Mouse (Mus musculus) embryonic facial prominence, embryonic 13.5 days (tissue): ENCODE measurements around the gene Btaf1. TPM values are rescaled to one million over a fixed set of nuclear protein-coding genes. Genes with fewer than 3 reads are reported as not detected.
A peak's percentile ranks its signal among the peaks of the same experiment; 100 is the strongest.

ENCODE experiments used
- ATAC-seq: fragments of 200-750 bp; cut with Nextera tagmentation; 2 replicates; pipeline ENCODE4 v1.8.0; 2017; ENCODE audit warnings: low read depth; ENCODE audit not compliant: insufficient number of reproducible peaks, insufficient read depth, low FRiP score, low TSS enrichment
- H3K27ac ChIP-seq: fragments of 300-500 bp; sonication (generic); 2 replicates; pipeline ENCODE4 v1.5.1; 2015; ENCODE audit warnings: moderate library complexity, mild to moderate bottlenecking, inconsistent platforms
- H3K27me3 ChIP-seq: fragments of 300-500 bp; sonication (generic); 2 replicates; pipeline ENCODE4 v1.6.1; 2015; ENCODE audit warnings: mild to moderate bottlenecking, inconsistent platforms
- H3K36me3 ChIP-seq: fragments of 300-500 bp; sonication (generic); 2 replicates; pipeline ENCODE4 v1.6.1; 2015; ENCODE audit warnings: mild to moderate bottlenecking, inconsistent platforms
- H3K4me1 ChIP-seq: fragments of 300-500 bp; sonication (generic); 2 replicates; pipeline ENCODE4 v1.6.1; 2015; ENCODE audit warnings: inconsistent platforms
- H3K4me2 ChIP-seq: fragments of 300-500 bp; sonication (generic); 2 replicates; pipeline ENCODE4 v1.6.1; 2015; ENCODE audit warnings: moderate library complexity, mild to moderate bottlenecking, inconsistent platforms
- H3K4me3 ChIP-seq: fragments of 300-500 bp; sonication (generic); 2 replicates; pipeline ENCODE4 v1.5.1; 2015; ENCODE audit warnings: mild to moderate bottlenecking, inconsistent platforms
- H3K9ac ChIP-seq: fragments of 300-500 bp; sonication (generic); 2 replicates; pipeline ENCODE4 v1.6.1; 2015; ENCODE audit warnings: mild to moderate bottlenecking, inconsistent platforms
- H3K9me3 ChIP-seq: fragments of 300-500 bp; sonication (generic); 2 replicates; pipeline ENCODE4 v1.6.1; 2016; ENCODE audit warnings: inconsistent platforms
- WGBS: fragments of 180-500 bp; shearing (Covaris S2); methylation state at CpG from one replicate; pipeline ENCODE4 v1.1.7; 2015; ENCODE audit warnings: mixed read lengths; 5-methylcytosine and 5-hydroxymethylcytosine counted together
- polyA plus RNA-seq: library from polyadenylated mRNA; unstranded; fragments of >200 nt; fragmentation: Nextera tagmentation; extraction: Ambion mirVana; gene quantifications from 2 replicates; pipeline ENCODE4 v1.2.1, GENCODE M21; 2015

Gene Btaf1
- polyA plus RNA-seq, 1 experiment from 2014 or later = 10.6 TPM

GRCm38 (mm10) chr19:37009878-37010281 lies 84.0 kb downstream of the Btaf1 start:
- Histone ChIP-seq H3K27ac (no peak overlapping the region), H3K4me1 (no peaks in the 10 kb centered on the region), H3K4me2 (no peak overlapping the region), H3K4me3 (no peak overlapping the region), H3K27me3 (no peaks in the 10 kb centered on the region), H3K36me3 (peaks cover 92% of the 10 kb centered on the region), H3K9me3 (no peaks in the 10 kb centered on the region), H3K9ac (no peak overlapping the region)
- ATAC-seq = no peak
- 90% methylated on average over 3 of the region's 3 CpGs for WGBS

DNA sequence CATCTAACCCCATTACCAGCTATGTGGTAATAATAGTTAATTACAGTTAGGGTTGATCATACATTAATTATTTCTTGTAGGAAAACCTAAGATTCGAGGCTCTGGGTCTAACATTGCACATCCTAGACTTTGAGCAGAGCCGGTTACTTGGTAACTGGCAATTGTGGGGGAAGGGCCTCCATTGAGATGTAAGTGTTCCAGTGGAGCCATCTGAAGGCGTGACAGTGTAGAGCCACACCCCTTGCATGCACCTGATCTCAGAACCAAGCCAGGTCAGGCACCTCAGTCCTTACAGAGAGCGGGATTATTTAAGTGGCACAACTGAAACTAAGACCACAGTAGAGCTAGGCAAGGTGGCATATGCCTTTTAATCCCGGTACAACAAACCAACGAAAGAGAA lies 87.6 kb downstream of the Btaf1 start:
- 0 out of 2 replicates have a peak, but pooled peaks cover 4% of the 10 kb centered on the region for H3K4me1 ChIP-seq

DNA sequence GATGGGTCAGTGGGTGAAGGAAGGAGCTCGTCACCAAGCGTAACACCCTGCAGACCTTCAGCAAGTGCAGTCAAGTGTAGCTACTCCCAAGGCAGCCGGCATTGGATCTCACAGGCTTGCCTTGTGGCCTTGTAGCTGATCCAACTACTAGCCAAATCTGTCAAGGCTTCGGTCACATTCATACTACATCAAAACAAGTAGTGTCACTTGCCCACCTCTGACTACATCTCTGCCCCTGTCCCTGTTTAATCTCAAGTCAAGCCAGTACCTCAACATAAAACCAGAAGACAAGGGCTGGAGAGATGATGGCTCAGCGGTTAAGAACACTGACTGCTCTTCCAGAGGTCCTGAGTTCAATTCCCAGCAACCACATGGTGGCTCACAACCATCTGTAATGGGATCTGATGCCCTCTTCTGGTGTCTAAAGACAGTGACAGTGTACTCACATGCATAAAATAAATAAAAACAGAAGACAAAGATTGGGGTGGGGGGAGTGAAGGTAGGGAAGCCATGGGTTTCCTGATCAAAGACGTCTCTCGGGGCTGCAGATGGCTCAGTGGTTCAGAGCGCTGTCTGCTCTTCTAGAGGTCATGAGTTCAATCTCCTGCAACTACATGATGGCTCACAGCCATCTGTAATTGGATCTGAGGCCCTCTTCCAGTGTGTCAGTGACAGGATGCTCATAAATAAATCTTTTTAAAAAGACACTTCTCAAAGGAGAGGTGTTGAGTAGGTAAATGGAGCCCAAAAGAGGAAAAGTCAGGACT lies 88.5 kb downstream of the Btaf1 start:
- H3K27me3 ChIP-seq = no peaks in the 10 kb centered on the region
- no peak overlapping the region for H3K4me2 ChIP-seq
- 0 out of 2 replicates have a peak, but pooled peaks cover 10% of the 10 kb centered on the region for H3K4me1 ChIP-seq
- H3K9ac ChIP-seq = no peak overlapping the region
- no peak overlapping the region for H3K4me3 ChIP-seq
- ATAC-seq = no peak
- 0 out of 2 replicates have a peak, but pooled peaks cover 6% of the 10 kb centered on the region for H3K9me3 ChIP-seq
- H3K36me3 ChIP-seq = peaks cover 56% of the 10 kb centered on the region
- no peak overlapping the region for H3K27ac ChIP-seq
- WGBS = 90% methylated on average over 8 of the region's 8 CpGs

More for the DNA sequence above, 87.6 kb downstream of the Btaf1 start:
- 0 out of 2 replicates have a peak, but pooled peaks cover 6% of the 10 kb centered on the region for H3K9me3 ChIP-seq
- H3K36me3 ChIP-seq = peaks cover 62% of the 10 kb centered on the region
- 94% methylated on average over 6 of the region's 6 CpGs for WGBS
- H3K9ac ChIP-seq = no peak overlapping the region
- no peak overlapping the region for H3K4me2 ChIP-seq
- H3K27me3 ChIP-seq = no peaks in the 10 kb centered on the region
- no peak for ATAC-seq
- no peak overlapping the region for H3K4me3 ChIP-seq
- H3K27ac ChIP-seq = no peak overlapping the region

DNA sequence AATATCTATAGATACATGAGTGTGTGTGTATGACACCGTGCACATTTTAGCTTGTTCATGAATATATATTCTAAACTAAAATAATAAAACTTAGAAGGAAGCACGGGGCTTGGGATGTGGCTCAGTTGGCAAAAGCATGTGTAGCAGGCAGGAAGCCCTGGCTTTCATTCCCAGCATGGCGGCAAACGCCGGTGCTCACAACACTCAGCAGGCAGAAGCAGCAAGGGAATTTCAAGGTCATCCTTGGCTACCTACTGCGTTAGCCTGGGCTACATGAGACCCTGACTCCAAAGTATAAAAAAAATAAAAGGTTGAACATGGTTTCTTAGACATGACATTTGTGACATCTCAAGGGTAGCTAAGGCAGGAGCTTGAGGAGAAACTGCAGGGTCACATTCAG lies 91.0 kb downstream of the Btaf1 start:
- Histone ChIP-seq H3K36me3 (peaks cover 32% of the 10 kb centered on the region), H3K27me3 (no peaks in the 10 kb centered on the region), H3K27ac (no peak overlapping the region), H3K4me2 (no peak overlapping the region), H3K9ac (no peak overlapping the region), H3K4me3 (no peak overlapping the region), H3K4me1 (0 out of 2 replicates have a peak, but pooled peaks cover 10% of the 10 kb centered on the region), H3K9me3 (0 out of 2 replicates have a peak, but pooled peaks cover 6% of the 10 kb centered on the region)
- ATAC-seq = no peak
- 91% methylated on average over 6 of the region's 6 CpGs for WGBS

DNA sequence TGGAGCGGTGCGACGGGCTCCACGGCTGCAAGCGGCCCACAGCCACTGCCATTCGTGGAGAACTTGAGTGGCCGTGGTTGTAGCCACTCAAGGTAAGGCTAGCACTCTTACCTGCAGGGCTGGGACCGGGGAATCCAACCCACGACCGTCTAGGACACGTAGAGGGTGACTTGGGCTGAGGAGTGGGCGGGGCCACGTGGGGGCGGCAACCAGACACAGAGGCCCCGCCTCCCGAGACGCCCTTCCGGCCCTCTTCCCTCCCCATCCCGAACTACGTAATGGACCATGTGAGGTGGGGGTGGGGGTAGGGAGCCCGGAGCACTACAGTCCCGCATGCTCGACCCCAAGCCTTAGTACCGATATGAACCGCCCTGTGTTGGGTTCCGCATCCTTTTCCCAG lies 92.5 kb downstream of the Btaf1 start:
- Histone ChIP-seq H3K4me1 (peaks cover 10% of the 10 kb centered on the region; the same call in 1 of the 2 replicates), H3K27ac (no peak overlapping the region), H3K36me3 (peaks cover 17% of the 10 kb centered on the region), H3K9ac (peak overlapping the region; percentile 54; the same call in 1 of the 2 replicates), H3K9me3 (0 out of 2 replicates have a peak, but pooled peaks cover 6% of the 10 kb centered on the region), H3K4me2 (peak overlapping the region; percentile 60), H3K4me3 (peak overlapping the region; percentile 46), H3K27me3 (no peaks in the 10 kb centered on the region)
- WGBS = 5% methylated on average over 26 of the region's 26 CpGs
- peak; percentile 89 for ATAC-seq

DNA sequence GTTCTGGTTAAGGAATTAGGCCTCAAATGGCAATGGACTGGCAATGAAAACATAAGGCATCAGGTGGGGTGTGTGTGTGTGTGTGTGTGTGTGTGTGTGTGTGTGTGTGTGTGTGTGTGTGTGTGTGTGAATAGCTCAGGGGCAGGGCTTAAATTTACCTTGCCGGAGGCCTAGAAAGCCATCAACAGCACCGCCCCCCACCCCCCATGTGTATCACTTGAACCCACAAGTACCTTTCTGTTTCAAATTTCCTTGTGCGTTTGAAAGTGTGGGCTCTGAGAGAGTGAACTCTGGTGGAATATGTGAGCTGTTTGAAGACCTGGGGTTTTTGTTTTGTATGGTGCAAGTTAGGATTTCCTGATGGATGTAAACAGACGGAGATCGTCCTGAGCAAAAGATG lies 93.1 kb downstream of the Btaf1 start:
- no peak overlapping the region for H3K27ac ChIP-seq
- H3K4me1 ChIP-seq = peaks cover 10% of the 10 kb centered on the region; the same call in 1 of the 2 replicates
- H3K27me3 ChIP-seq = no peaks in the 10 kb centered on the region
- ATAC-seq = no peak
- H3K9ac ChIP-seq = peak overlapping the region; percentile 54; the same call in 1 of the 2 replicates
- peaks cover 12% of the 10 kb centered on the region for H3K36me3 ChIP-seq
- peak overlapping the region; percentile 60 for H3K4me2 ChIP-seq
- H3K4me3 ChIP-seq = peak overlapping the region; percentile 46
- H3K9me3 ChIP-seq = 0 out of 2 replicates have a peak, but pooled peaks cover 6% of the 10 kb centered on the region
- 35% methylated on average over 5 of the region's 5 CpGs for WGBS

DNA sequence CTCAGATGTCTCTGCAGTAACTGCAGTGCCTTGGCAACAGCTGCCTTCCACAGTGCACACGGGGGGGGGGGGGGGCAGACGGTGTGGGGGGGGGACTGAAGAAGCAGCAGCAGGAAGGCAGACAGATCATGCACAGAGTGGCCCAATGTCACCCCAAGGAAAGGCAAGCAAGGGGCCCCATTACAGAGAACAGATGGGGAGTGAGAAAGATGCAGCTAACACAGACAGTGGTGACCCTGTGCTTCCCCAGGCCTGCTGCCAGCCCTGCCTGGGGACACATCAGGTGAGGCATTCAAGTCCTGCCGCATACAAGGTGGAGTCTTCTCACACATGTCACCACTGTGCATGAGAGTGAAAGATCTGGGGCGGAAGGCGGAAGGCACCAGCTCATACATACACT lies 94.7 kb downstream of the Btaf1 start:
- 0 out of 2 replicates have a peak, but pooled peaks cover 5% of the 10 kb centered on the region for H3K9me3 ChIP-seq
- peaks cover 10% of the 10 kb centered on the region; the same call in 1 of the 2 replicates for H3K4me1 ChIP-seq
- no peaks in the 10 kb centered on the region for H3K27me3 ChIP-seq
- ATAC-seq = no peak
- no peak overlapping the region for H3K4me2 ChIP-seq
- H3K36me3 ChIP-seq = no peaks in the 10 kb centered on the region
- WGBS = 62% methylated on average over 5 of the region's 5 CpGs
- H3K27ac ChIP-seq = no peak overlapping the region
- no peak overlapping the region for H3K4me3 ChIP-seq
- H3K9ac ChIP-seq = no peak overlapping the region

DNA sequence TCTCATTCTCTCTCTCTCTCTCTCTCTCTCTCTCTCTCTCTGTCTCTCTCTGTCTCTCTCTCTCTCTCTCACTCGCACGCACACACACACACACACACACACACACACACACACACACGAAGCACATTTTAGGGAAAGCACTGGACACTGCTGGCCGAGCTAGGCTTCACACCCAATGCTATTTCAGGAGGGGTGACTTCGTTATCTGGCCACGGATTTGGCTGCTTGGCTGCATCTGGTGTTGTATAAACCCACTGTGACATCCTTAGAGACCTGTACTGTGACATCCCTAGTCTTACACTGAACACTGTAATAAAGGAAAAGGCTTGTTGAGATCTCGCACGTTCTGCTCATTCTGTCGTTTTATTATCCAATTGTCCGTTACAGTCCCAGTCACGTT lies 95.1 kb downstream of the Btaf1 start:
- Histone ChIP-seq H3K4me3 (no peak overlapping the region), H3K4me2 (no peak overlapping the region), H3K27me3 (no peaks in the 10 kb centered on the region), H3K27ac (no peak overlapping the region), H3K36me3 (no peaks in the 10 kb centered on the region), H3K9ac (no peak overlapping the region), H3K4me1 (peaks cover 10% of the 10 kb centered on the region; the same call in 1 of the 2 replicates), H3K9me3 (0 out of 2 replicates have a peak, but pooled peaks cover under 1% of the 10 kb centered on the region)
- 88% methylated on average over 11 of the region's 11 CpGs for WGBS
- no peak for ATAC-seq

GRCm38 (mm10) chr19:37022146-37022545 lies 96.3 kb downstream of the Btaf1 start:
- Histone ChIP-seq H3K27ac (no peak overlapping the region), H3K9ac (no peak overlapping the region), H3K4me2 (no peak overlapping the region), H3K27me3 (no peaks in the 10 kb centered on the region), H3K36me3 (no peaks in the 10 kb centered on the region), H3K4me1 (peaks cover 14% of the 10 kb centered on the region; the same call in 1 of the 2 replicates), H3K9me3 (no peaks in the 10 kb centered on the region), H3K4me3 (no peak overlapping the region)
- no peak for ATAC-seq
- WGBS = 87% methylated on average over 5 of the region's 5 CpGs

DNA sequence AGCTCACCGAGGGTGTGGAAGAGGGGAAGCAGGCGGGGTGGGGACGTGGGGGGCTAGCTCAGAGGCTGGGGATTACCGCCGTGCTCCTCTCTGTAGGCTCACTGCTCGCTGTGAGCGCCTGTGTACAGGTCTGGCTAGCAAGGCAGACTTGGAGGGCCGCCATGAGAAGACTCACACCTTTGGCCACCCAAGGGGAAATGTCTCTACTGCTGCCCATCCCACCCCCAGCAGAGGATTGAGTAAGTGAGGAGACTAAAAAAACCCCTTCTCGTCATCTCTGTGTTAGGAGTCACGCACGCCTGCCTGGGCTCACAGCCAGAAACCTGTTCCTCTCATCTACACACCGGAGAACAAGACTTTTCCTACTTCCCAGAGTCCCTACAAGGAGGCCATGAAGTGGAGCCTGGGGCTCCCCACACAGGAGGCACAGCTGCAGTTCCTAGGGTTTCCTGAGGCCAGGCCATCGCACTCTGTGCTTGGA lies 100.0 kb downstream of the Btaf1 start:
- ATAC-seq = peak; percentile 28; the same call in 1 of the 2 replicates
- Histone ChIP-seq H3K4me3 (no peak overlapping the region), H3K4me1 (peaks cover 4% of the 10 kb centered on the region; the same call in 1 of the 2 replicates), H3K9ac (no peak overlapping the region), H3K27ac (no peak overlapping the region), H3K9me3 (no peaks in the 10 kb centered on the region), H3K27me3 (no peaks in the 10 kb centered on the region), H3K4me2 (no peak overlapping the region), H3K36me3 (no peaks in the 10 kb centered on the region)
- WGBS = 74% methylated on average over 13 of the region's 13 CpGs

GRCm38 (mm10) chr19:37026408-37026807 lies 100.5 kb downstream of the Btaf1 start:
- H3K27ac ChIP-seq = no peak overlapping the region

More at GRCm38 (mm10) chr19:37026408-37026807, 100.5 kb downstream of the Btaf1 start:
- ATAC-seq = no peak
- Histone ChIP-seq H3K4me3 (no peak overlapping the region), H3K27me3 (no peaks in the 10 kb centered on the region), H3K9me3 (no peaks in the 10 kb centered on the region), H3K9ac (no peak overlapping the region), H3K4me2 (no peak overlapping the region), H3K36me3 (no peaks in the 10 kb centered on the region), H3K4me1 (peaks cover 4% of the 10 kb centered on the region; the same call in 1 of the 2 replicates)
- 81% methylated on average over 11 of the region's 11 CpGs for WGBS
